Mouse (Mus musculus) left cerebral cortex, postnatal 4 days (tissue): Measurements from ENCODE around the gene Selenos. TPM values are rescaled to one million over a fixed set of nuclear protein-coding genes. Genes with fewer than 3 reads are reported as not detected.
"Not testable (repeated sequence)": the region's sequence is repeated elsewhere in the genome, so short reads cannot be mapped to it uniquely, and the experiment has no call there.

Source experiments
- DNase-seq: peaks from one replicate; pipeline ENCODE4 v3.0.0-alpha.2; 2022
- intact Hi-C: fragments of 180-260 bp; cut with DNase I; formaldehyde crosslinking; loops from one replicate; pipeline ENCODE4 v1.15.1; 2025
- total RNA-seq, 2 experiments: library from RNA; stranded (reverse); gene quantifications; 2 replicates each; pipeline ENCODE4 v1.2.3; 2021

Selenos gene
- 10 to 100 TPM; 41.2 to 41.9 TPM for total RNA-seq

GRCm38 (mm10) chr7:66079364-66080230 lies at the start of gene Selenos:
Gene Selenos, plus strand, starts transcription at chr7:66079649.
- intact Hi-C loops = no loop called here
- DNase-seq = peak; percentile 97

GRCm38 (mm10) chr7:66036809-66037208 lies 42.6 kb upstream of the Selenos start:
- DNase-seq = no peak
- intact Hi-C loops = no loop called here

- no peak for DNase-seq
These were observed 41.2 kb upstream of the Selenos start for GRCm38 (mm10) chr7:66038261-66038660.

GRCm38 (mm10) chr7:66038730-66039129 lies 40.7 kb upstream of the Selenos start:
- intact Hi-C loops = no loop called here
- DNase-seq = no peak

More at GRCm38 (mm10) chr7:66038261-66038660, 41.2 kb upstream of the Selenos start:
- intact Hi-C loops = no loop called here

- intact Hi-C loops = no loop called here
- DNase-seq = no peak
These were observed 39.2 kb upstream of the Selenos start for GRCm38 (mm10) chr7:66040026-66040814.

GRCm38 (mm10) chr7:66043552-66044459 lies 35.6 kb upstream of the Selenos start, which contains the start of gene Gm45213:
Gene Gm45213, plus strand, starts transcription at chr7:66043602.
- peak; percentile 69 for DNase-seq
- intact Hi-C loops = no loop called here

- intact Hi-C loops = no loop called here
These were observed 34.8 kb upstream of the Selenos start for GRCm38 (mm10) chr7:66044617-66045016.

GRCm38 (mm10) chr7:66046921-66047918 lies 32.2 kb upstream of the Selenos start:
- DNase-seq = no peak
- intact Hi-C loops = no loop called here

More at GRCm38 (mm10) chr7:66044617-66045016, 34.8 kb upstream of the Selenos start:
- DNase-seq = no peak

- intact Hi-C loops = no loop called here
- DNase-seq = no peak
These were observed 31.5 kb upstream of the Selenos start for GRCm38 (mm10) chr7:66047975-66048374.

GRCm38 (mm10) chr7:66048446-66049230 lies 30.8 kb upstream of the Selenos start:
- intact Hi-C loops = no loop called here
- DNase-seq = no peak

- intact Hi-C loops = loop anchor here (10.0 kb wide), 1 partner anchor 319 kb away; no protein-coding TSS in a partner anchor
- no peak for DNase-seq
These were observed 25.4 kb upstream of the Selenos start for GRCm38 (mm10) chr7:66053946-66054483.

GRCm38 (mm10) chr7:66055356-66055755 lies 24.1 kb upstream of the Selenos start:
- DNase-seq = not testable (repeated sequence)
- intact Hi-C loops = loop anchor here (5.0 to 10.0 kb wide), 2 partner anchors 321 to 353 kb away; no protein-coding TSS in a partner anchor

- intact Hi-C loops = loop anchor here (5.0 to 10.0 kb wide), 2 partner anchors 324 to 356 kb away; no protein-coding TSS in a partner anchor
These were observed 20.7 kb upstream of the Selenos start, which contains the start of gene Snrpa1 for GRCm38 (mm10) chr7:66058703-66059102. Gene Snrpa1, plus strand, starts transcription at chr7:66059003.

GRCm38 (mm10) chr7:66060066-66060956 lies 19.1 kb upstream of the Selenos start:
- DNase-seq = peak; percentile 89
- intact Hi-C loops = no loop called here

More at GRCm38 (mm10) chr7:66058703-66059102, 20.7 kb upstream of the Selenos start, which contains the start of gene Snrpa1:
- DNase-seq = no peak

- no peak for DNase-seq
- intact Hi-C loops = no loop called here
These were observed 18.4 kb upstream of the Selenos start for GRCm38 (mm10) chr7:66061057-66061456.

GRCm38 (mm10) chr7:66076411-66076810 lies 3.0 kb upstream of the Selenos start:
- intact Hi-C loops = no loop called here
- peak; percentile 9 for DNase-seq

GRCm38 (mm10) chr7:66080231-66080613 lies 773 bp downstream of the Selenos start:
- no peak for DNase-seq
- intact Hi-C loops = no loop called here
